Mouse (Mus musculus) kidney, embryonic 14.5 days (tissue): ENCODE measurements around the gene Elp5. TPM values are rescaled to one million over a fixed set of nuclear protein-coding genes. Genes with fewer than 3 reads are reported as not detected.

Experiments used
- ATAC-seq: fragments of 200-750 bp; cut with Nextera tagmentation; 2 replicates; pipeline ENCODE4 v1.8.0; 2017; ENCODE audit warnings: moderate number of reproducible peaks, mild to moderate bottlenecking, moderate TSS enrichment, moderate library complexity; ENCODE audit not compliant: low FRiP score, low TSS enrichment
- H3K27ac ChIP-seq: fragments of 300-500 bp; sonication (generic); 2 replicates; pipeline ENCODE4 v1.5.1; 2014; ENCODE audit warnings: low read depth, mild to moderate bottlenecking, low read length, moderate library complexity, mixed read lengths
- H3K27me3 ChIP-seq: fragments of 300-500 bp; sonication (generic); 2 replicates; pipeline ENCODE4 v1.6.1; 2014; ENCODE audit warnings: mild to moderate bottlenecking, low read length; ENCODE audit not compliant: control insufficient read depth, insufficient read depth
- H3K36me3 ChIP-seq: fragments of 300-500 bp; sonication (generic); 2 replicates; pipeline ENCODE4 v1.6.1; 2014; ENCODE audit warnings: low read length, mixed read lengths; ENCODE audit not compliant: control insufficient read depth, insufficient read depth
- H3K4me1 ChIP-seq: fragments of 300-500 bp; sonication (generic); 2 replicates; pipeline ENCODE4 v1.6.1; 2014; ENCODE audit warnings: low read length, mixed read lengths; ENCODE audit not compliant: control insufficient read depth, insufficient read depth
- H3K4me2 ChIP-seq: fragments of 300-500 bp; sonication (generic); replicated peaks from 2 replicates; pipeline ENCODE4 v1.6.1; 2014; ENCODE audit warnings: low read depth, mild to moderate bottlenecking, low read length
- H3K4me3 ChIP-seq: fragments of 300-500 bp; sonication (generic); 2 replicates; pipeline ENCODE4 v1.5.1; 2014; ENCODE audit warnings: mild to moderate bottlenecking, low read length
- H3K9ac ChIP-seq: fragments of 300-500 bp; sonication (generic); 2 replicates; pipeline ENCODE4 v1.6.1; 2014; ENCODE audit warnings: low read depth, mild to moderate bottlenecking, low read length, moderate library complexity
- H3K9me3 ChIP-seq: fragments of 300-500 bp; sonication (generic); 2 replicates; pipeline ENCODE4 v1.6.1; 2016; ENCODE audit warnings: low read length; ENCODE audit not compliant: control insufficient read depth
- WGBS: fragments of 180-500 bp; shearing (Covaris S2); extraction: QIAGEN DNeasy Blood & Tissue Kit; methylation state at CpG from one replicate; pipeline ENCODE4 v1.1.7; 2014; 5-methylcytosine and 5-hydroxymethylcytosine counted together
- polyA plus RNA-seq: library from polyadenylated mRNA; unstranded; fragments of >200 nt; fragmentation: Nextera tagmentation; extraction: Ambion mirVana; gene quantifications from 2 replicates; pipeline ENCODE4 v1.2.1, GENCODE M21; 2014

Elp5 gene
- polyA plus RNA-seq, 1 experiment from 2014 or later = 117 TPM

GRCm38 (mm10) chr11:69947337-69948065 lies 34.8 kb downstream of the Elp5 start:
- Histone ChIP-seq H3K9me3 (no peaks in the 10 kb centered on the region), H3K36me3 (peaks cover 18% of the 10 kb centered on the region), H3K4me3 (peak overlapping the region; percentile 58), H3K4me2 (peak overlapping the region; percentile 78), H3K4me1 (peaks cover 9% of the 10 kb centered on the region; the same call in 1 of the 2 replicates), H3K27ac (peak overlapping the region; percentile 90), H3K27me3 (no peaks in the 10 kb centered on the region), H3K9ac (peak overlapping the region; percentile 65)
- 2% methylated on average over 29 of the region's 29 CpGs for WGBS
- peak; percentile 54 for ATAC-seq

- no peak overlapping the region for H3K9ac ChIP-seq
- peak overlapping the region; percentile 58; the same call in 1 of the 2 replicates for H3K4me3 ChIP-seq
Measured at GRCm38 (mm10) chr11:69945997-69946891, 36.1 kb downstream of the Elp5 start.

DNA sequence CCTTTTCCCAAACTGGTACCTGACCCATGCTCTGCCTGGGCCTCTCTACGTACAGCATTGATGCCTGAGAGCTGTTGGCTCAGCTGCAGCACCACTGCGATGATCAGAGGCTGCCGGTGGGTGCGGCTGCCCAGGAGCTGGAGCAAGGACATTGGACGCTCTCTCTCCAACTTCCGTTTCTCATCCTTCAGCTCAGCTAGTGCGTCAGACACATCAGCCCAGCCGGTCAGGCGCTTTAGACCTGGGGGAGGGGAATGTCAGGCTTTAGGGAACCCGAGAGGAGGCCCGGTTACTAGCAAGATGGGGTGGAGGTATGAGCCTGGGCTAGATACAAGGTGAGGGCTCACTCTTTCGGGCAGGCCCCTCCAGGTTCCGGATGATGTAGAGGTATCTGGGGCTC lies 37.1 kb downstream of the Elp5 start:
- H3K4me2 ChIP-seq = no peak overlapping the region
- no peaks in the 10 kb centered on the region for H3K27me3 ChIP-seq
- H3K27ac ChIP-seq = no peak overlapping the region
- ATAC-seq = no peak
- H3K9ac ChIP-seq = 0 out of 2 replicates have a peak overlapping the region, but pooled peaks have one; percentile 12
- 62% methylated on average over 13 of the region's 13 CpGs for WGBS
- H3K4me3 ChIP-seq = no peak overlapping the region
- no peaks in the 10 kb centered on the region for H3K9me3 ChIP-seq
- peaks cover 18% of the 10 kb centered on the region for H3K36me3 ChIP-seq
- H3K4me1 ChIP-seq = peaks cover 9% of the 10 kb centered on the region; the same call in 1 of the 2 replicates

More at GRCm38 (mm10) chr11:69945997-69946891, 36.1 kb downstream of the Elp5 start:
- H3K4me1 ChIP-seq = peaks cover 9% of the 10 kb centered on the region; the same call in 1 of the 2 replicates
- no peak for ATAC-seq
- 92% methylated on average over 18 of the region's 18 CpGs for WGBS
- H3K9me3 ChIP-seq = no peaks in the 10 kb centered on the region
- H3K27me3 ChIP-seq = no peaks in the 10 kb centered on the region
- no peak overlapping the region for H3K27ac ChIP-seq
- H3K4me2 ChIP-seq = peak overlapping the region; percentile 78; the same call in 1 of the 2 replicates
- H3K36me3 ChIP-seq = peaks cover 18% of the 10 kb centered on the region

DNA sequence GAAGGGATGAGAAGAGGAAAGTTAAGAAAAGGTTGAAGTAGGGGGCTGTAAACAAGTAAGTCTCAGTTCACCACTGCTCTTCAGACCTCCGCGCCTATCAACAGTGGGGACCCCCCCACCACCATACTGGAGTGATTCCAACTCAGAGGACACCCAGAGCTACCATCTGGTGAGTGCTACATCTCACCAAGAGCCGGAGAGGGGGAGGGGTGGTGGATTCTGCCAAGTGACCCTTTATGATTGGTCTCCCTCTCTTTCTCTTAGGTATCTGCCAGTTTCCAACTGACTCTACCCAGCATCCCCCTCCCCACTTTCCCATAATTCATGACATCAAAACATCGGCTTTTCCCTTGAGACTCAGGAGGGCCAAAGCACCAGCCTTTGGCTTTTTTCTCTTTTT lies 41.4 kb downstream of the Elp5 start:
- Histone ChIP-seq H3K4me1 (peaks cover 4% of the 10 kb centered on the region), H3K27ac (no peak overlapping the region), H3K27me3 (peaks cover 6% of the 10 kb centered on the region; the same call in 1 of the 2 replicates), H3K4me3 (no peak overlapping the region), H3K9ac (no peak overlapping the region), H3K9me3 (no peaks in the 10 kb centered on the region), H3K36me3 (peaks cover 18% of the 10 kb centered on the region), H3K4me2 (no peak overlapping the region)
- 63% methylated on average over 4 of the region's 4 CpGs for WGBS
- no peak for ATAC-seq

DNA sequence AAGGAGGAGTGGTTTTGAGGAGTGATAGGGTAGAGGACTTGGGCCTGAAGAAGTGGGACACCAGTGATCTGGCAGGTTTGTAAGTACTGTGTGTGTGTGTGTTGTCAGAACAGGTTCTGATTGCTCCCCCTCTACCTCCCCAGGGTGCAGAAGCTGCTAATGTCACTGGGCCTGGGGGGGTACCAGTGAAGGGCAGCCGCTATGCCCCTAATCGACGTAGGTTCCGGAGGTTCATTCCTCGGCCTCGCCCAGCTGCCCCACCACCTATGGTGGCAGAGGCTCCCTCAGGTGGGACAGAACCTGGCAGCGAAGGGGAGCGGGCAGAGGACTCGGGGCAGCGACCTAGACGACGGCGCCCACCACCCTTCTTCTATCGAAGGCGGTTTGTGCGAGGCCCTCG lies 42.6 kb downstream of the Elp5 start:
- ATAC-seq = no peak
- peaks cover 9% of the 10 kb centered on the region; the same call in 1 of the 2 replicates for H3K27me3 ChIP-seq

GRCm38 (mm10) chr11:69939181-69939580 lies 43.1 kb downstream of the Elp5 start:
- Histone ChIP-seq H3K9ac (no peak overlapping the region), H3K27me3 (peaks cover 9% of the 10 kb centered on the region; the same call in 1 of the 2 replicates), H3K27ac (no peak overlapping the region), H3K4me1 (peaks cover 13% of the 10 kb centered on the region), H3K4me2 (no peak overlapping the region), H3K4me3 (no peak overlapping the region), H3K9me3 (no peaks in the 10 kb centered on the region), H3K36me3 (peaks cover 5% of the 10 kb centered on the region; the same call in 1 of the 2 replicates)
- ATAC-seq = no peak
- WGBS = 65% methylated on average over 5 of the region's 5 CpGs

More for the DNA sequence above, 42.6 kb downstream of the Elp5 start:
- Histone ChIP-seq H3K9me3 (no peaks in the 10 kb centered on the region), H3K36me3 (peaks cover 10% of the 10 kb centered on the region), H3K4me3 (no peak overlapping the region), H3K27ac (no peak overlapping the region), H3K9ac (no peak overlapping the region; the same call in 1 of the 2 replicates), H3K4me1 (peaks cover 8% of the 10 kb centered on the region), H3K4me2 (no peak overlapping the region)
- 94% methylated on average over 17 of the region's 17 CpGs for WGBS

DNA sequence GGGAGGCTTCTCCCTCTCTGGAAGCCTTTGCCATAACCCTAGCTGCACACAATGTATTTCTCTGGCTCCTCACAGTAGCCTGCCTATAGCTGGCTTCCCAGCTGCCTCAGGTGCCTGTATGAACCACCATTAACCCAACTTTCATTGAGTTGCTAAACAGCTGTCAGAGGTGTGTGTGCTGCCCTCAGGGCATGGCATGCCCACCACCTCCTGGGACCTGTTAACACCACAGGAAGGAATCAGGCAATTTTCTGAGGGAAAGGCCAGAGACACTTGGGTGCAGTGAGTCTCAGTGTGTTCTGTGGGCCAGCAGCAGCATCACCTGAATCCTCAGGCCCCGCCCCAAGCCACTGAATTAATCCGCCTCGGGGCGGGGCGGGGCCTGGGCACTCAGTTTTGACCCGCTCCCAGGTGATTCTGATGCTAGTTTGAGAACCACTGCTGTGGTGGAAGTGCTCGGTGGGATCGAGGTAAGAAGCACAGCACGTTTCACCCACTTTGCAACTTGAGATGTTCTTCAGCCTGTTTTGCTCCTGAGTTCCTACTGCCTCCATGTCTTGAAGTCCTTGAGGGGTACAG lies 43.8 kb downstream of the Elp5 start:
- Histone ChIP-seq H3K4me3 (no peak overlapping the region), H3K4me2 (no peak overlapping the region), H3K4me1 (peaks cover 13% of the 10 kb centered on the region), H3K9ac (no peak overlapping the region), H3K27ac (no peak overlapping the region), H3K9me3 (no peaks in the 10 kb centered on the region), H3K36me3 (peaks cover 4% of the 10 kb centered on the region; the same call in 1 of the 2 replicates), H3K27me3 (peaks cover 9% of the 10 kb centered on the region; the same call in 1 of the 2 replicates)
- WGBS = 32% methylated on average over 9 of the region's 9 CpGs
- no peak for ATAC-seq

- H3K27ac ChIP-seq = no peak overlapping the region
- H3K9me3 ChIP-seq = no peaks in the 10 kb centered on the region
- H3K4me3 ChIP-seq = no peak overlapping the region
- no peak for ATAC-seq
- H3K9ac ChIP-seq = no peak overlapping the region
- peaks cover 9% of the 10 kb centered on the region; the same call in 1 of the 2 replicates for H3K27me3 ChIP-seq
- H3K36me3 ChIP-seq = peaks cover under 1% of the 10 kb centered on the region; the same call in 1 of the 2 replicates
- peaks cover 13% of the 10 kb centered on the region for H3K4me1 ChIP-seq
- WGBS = 59% methylated on average over 5 of the region's 5 CpGs
- no peak overlapping the region for H3K4me2 ChIP-seq
Measured at GRCm38 (mm10) chr11:69937834-69938233, 44.5 kb downstream of the Elp5 start.
